Mouse (Mus musculus) thymus, adult 2 months (tissue): ENCODE results near the gene Gm49322. TPM values are rescaled to one million over a fixed set of nuclear protein-coding genes. Genes with fewer than 3 reads are reported as not detected.

Experiments used
- DNase-seq: peaks from one replicate; pipeline ENCODE4 v3.0.0; 2021
- H3K27ac ChIP-seq: fragments of 200-500 bp; 2 replicates; pipeline ENCODE4 v1.5.1; 2012; ENCODE audit warnings: low read length, control low read depth; ENCODE audit not compliant: control insufficient read depth, insufficient read depth
- H3K27me3 ChIP-seq: fragments of 200-500 bp; 2 replicates; pipeline ENCODE4 v1.6.1; 2012; ENCODE audit warnings: mild to moderate bottlenecking, low read length, moderate library complexity, mixed read lengths; ENCODE audit not compliant: control insufficient read depth, insufficient read depth
- H3K36me3 ChIP-seq: fragments of 200-500 bp; 2 replicates; pipeline ENCODE4 v1.6.1; 2012; ENCODE audit warnings: mild to moderate bottlenecking, low read length, moderate library complexity; ENCODE audit not compliant: control insufficient read depth, insufficient read depth
- H3K4me1 ChIP-seq: fragments of 200-500 bp; replicated peaks from 2 replicates; pipeline ENCODE4 v1.6.1; 2012; ENCODE audit warnings: low read length; ENCODE audit not compliant: control insufficient read depth, insufficient read depth
- H3K4me3 ChIP-seq: fragments of 200-500 bp; 2 replicates; pipeline ENCODE4 v1.5.1; 2012; ENCODE audit warnings: mild to moderate bottlenecking, low read length, control low read depth, moderate library complexity; ENCODE audit not compliant: control insufficient read depth, insufficient read depth
- CTCF ChIP-seq: fragments of 200-500 bp; IDR thresholded peaks from 2 replicates; pipeline ENCODE4 v1.5.1; 2012; ENCODE audit warnings: mild to moderate bottlenecking, control low read depth, low read length, moderate library complexity, borderline replicate concordance; ENCODE audit not compliant: control insufficient read depth, poor library complexity, insufficient read depth; ENCODE audit errors: extremely low read depth
- POLR2A ChIP-seq: fragments of 200-500 bp; IDR thresholded peaks from 2 replicates; pipeline ENCODE4 v1.6.1; 2012; ENCODE audit warnings: mild to moderate bottlenecking, low read length, control low read depth, moderate library complexity; ENCODE audit not compliant: control insufficient read depth, poor library complexity, insufficient read depth; ENCODE audit errors: extremely low read depth
- WGBS: fragments of 180-500 bp; shearing (Covaris S2); methylation state at CpG from one replicate; pipeline ENCODE4 v1.1.7; 2018; 5-methylcytosine and 5-hydroxymethylcytosine counted together
- polyA plus RNA-seq: library from polyadenylated mRNA; depleted of rRNA; stranded (reverse); fragments of >200 nt; gene quantifications from 2 replicates; pipeline ENCODE4 v1.2.3, GENCODE M21; 2012

The Gm49322 gene
- polyA plus RNA-seq, 1 experiment = 7.5 TPM

GRCm38 (mm10) chr10:80604001-80604509, 1.8 kb upstream of the Gm49322 start:
- DNase-seq = no peak
- 85% methylated on average over 7 of the region's 7 CpGs for WGBS

DNA sequence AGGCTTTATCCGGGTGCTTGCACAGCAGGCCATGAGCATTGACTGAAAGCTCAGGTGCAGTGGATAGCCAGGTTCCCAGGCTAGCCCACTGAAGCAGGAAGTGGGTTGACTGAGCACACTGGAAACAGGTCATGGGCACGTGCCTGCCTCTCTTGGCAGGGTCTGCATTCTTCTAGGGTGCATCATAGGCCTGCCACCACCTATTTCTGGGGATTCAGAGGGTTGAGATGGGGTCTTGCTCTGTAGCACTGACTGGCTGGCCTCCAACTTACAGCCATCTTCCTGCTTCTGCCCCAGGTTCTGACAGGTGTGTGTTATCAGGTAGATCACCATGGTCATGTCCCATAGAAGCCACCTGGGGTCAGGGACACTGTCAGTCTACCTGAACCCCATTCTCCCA, 833 bp upstream of the Gm49322 start:
- no peak for DNase-seq
- H3K27ac ChIP-seq = no peak overlapping the region

More at GRCm38 (mm10) chr10:80604001-80604509, 1.8 kb upstream of the Gm49322 start:
- Histone ChIP-seq H3K27me3 (no peaks in the 10 kb centered on the region), H3K4me3 (no peak overlapping the region), H3K36me3 (no peaks in the 10 kb centered on the region), H3K27ac (peak overlapping the region; percentile 89), H3K4me1 (peaks cover 54% of the 10 kb centered on the region)
- TF ChIP-seq CTCF (no peak), POLR2A (no peak)

DNA sequence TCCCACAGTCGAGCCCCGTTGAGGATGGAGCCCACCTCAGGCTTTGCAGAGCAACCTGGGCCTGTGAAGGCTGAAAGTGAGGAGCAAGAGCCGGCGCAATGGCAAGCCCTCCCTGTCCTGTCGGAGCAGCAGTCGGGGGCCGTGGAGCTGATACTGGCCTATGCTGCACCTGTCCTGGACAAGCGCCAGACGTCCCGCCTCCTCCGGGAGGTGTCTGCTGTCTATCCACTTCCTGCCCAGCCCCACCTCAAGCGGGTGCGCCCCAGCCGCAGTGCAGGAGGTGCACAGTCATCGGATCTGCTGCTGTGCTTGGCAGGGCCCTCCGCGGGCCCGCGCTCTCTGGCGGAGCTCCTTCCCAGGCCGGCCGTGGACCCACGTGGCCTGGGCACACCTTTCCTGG, 485 bp downstream of the Gm49322 start:
- WGBS = 33% methylated on average over 23 of the region's 23 CpGs
- H3K4me1 ChIP-seq = peaks cover 76% of the 10 kb centered on the region

More for the DNA sequence above, 833 bp upstream of the Gm49322 start:
- TF ChIP-seq CTCF (no peak), POLR2A (no peak)
- Histone ChIP-seq H3K4me3 (no peak overlapping the region), H3K27me3 (no peaks in the 10 kb centered on the region), H3K36me3 (no peaks in the 10 kb centered on the region), H3K4me1 (peaks cover 64% of the 10 kb centered on the region)
- 70% methylated on average over 2 of the region's 2 CpGs for WGBS

GRCm38 (mm10) chr10:80606737-80607350, 1.0 kb downstream of the Gm49322 start:
- Histone ChIP-seq H3K36me3 (no peaks in the 10 kb centered on the region), H3K4me3 (peak overlapping the region; percentile 28), H3K4me1 (peaks cover 78% of the 10 kb centered on the region), H3K27ac (no peak overlapping the region), H3K27me3 (no peaks in the 10 kb centered on the region)
- TF ChIP-seq CTCF = no peak
- TF ChIP-seq POLR2A = no peak
- no peak for DNase-seq
- WGBS = 93% methylated on average over 34 of the region's 34 CpGs

More for the DNA sequence above, 485 bp downstream of the Gm49322 start:
- H3K27ac ChIP-seq = no peak overlapping the region
- TF ChIP-seq POLR2A = peak; percentile 42; the same call in 1 of the 2 replicates
- 0 out of 2 replicates have a peak, but pooled peaks have one; percentile 44 for TF ChIP-seq CTCF
- DNase-seq = peak; percentile 65
- no peaks in the 10 kb centered on the region for H3K36me3 ChIP-seq
- H3K27me3 ChIP-seq = no peaks in the 10 kb centered on the region
- H3K4me3 ChIP-seq = peak overlapping the region; percentile 28

GRCm38 (mm10) chr10:80608435-80608834, 2.6 kb downstream of the Gm49322 start:
- Histone ChIP-seq H3K27ac (no peak overlapping the region), H3K27me3 (no peaks in the 10 kb centered on the region), H3K4me1 (peaks cover 75% of the 10 kb centered on the region), H3K4me3 (no peak overlapping the region), H3K36me3 (no peaks in the 10 kb centered on the region)
- TF ChIP-seq CTCF = no peak
- no peak for TF ChIP-seq POLR2A
- 99% methylated on average over 3 of the region's 3 CpGs for WGBS
- DNase-seq = no peak

DNA sequence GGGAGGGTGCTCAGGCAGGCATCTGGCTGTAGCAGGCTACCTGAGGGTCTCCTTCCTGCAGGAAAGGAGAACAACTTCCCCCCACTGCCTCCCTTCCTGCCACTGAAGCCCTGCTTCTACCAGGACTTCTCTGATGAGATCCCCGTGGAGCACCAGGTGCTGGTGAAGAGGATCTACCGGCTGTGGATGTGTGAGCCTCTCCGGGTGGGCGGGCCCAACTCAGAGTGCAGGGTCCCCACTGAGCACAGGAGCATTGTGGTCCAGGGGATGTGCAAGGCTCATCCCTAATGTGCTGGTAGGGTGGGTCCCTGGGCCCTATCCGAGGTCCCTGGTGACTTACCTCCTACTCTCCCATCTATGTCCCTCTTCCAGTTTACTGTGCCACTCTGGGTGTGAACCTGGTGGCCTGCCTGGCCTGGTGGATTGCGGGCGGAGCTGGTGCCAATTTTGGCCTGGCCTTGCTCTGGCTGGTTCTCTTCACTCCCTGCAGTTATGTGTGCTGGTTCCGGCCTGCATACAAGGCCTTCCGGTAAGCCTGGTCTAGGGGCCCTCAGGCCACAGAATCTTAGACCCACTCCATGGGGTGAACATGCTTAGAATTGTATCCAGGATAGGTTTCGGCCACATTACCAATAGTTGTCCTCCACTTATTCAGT, 3.6 kb downstream of the Gm49322 start:
- no peak for TF ChIP-seq POLR2A
- TF ChIP-seq CTCF = no peak
- Histone ChIP-seq H3K27me3 (no peaks in the 10 kb centered on the region), H3K4me1 (peaks cover 73% of the 10 kb centered on the region), H3K27ac (peak overlapping the region; percentile 79), H3K4me3 (no peak overlapping the region), H3K36me3 (no peaks in the 10 kb centered on the region)
- DNase-seq = no peak
- 88% methylated on average over 10 of the region's 10 CpGs for whole genome bisulfite sequencing
